Mouse (Mus musculus) frontal cortex, adult (tissue): ENCODE data around the gene Rfc2.
"Not testable (repeated sequence)": the region's sequence is repeated elsewhere in the genome, so short reads cannot be mapped to it uniquely, and the experiment has no call there.

Experiments
- ATAC-seq: cut with Nextera tagmentation; 2 replicates; pipeline ENCODE4 v1.9.2; 2017; ENCODE audit warnings: mild to moderate bottlenecking, moderate library complexity, mixed read lengths; ENCODE audit not compliant: low TSS enrichment

Gene Rfc2

DNA sequence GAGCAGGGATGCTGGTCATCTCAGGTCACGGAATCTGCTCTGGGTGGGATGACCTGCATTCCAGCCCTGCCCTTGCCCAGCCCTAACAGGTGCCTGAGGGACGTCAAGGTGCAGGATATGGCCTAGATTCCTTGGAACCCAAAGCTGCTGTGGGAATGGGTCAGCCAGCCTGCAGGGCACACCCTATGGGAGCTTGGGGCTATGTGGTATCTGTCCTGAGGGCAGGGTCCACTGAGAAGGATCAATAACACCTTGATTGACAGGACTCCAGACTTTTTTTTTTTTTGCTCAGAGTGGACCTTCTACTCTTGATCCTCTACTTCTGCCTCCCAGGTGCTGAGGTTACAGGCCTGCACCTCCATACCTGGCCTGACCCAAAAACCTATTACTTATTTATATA is 66.2 kb downstream of the Rfc2 start:
- no peak for ATAC-seq

- not testable (repeated sequence) for ATAC-seq
These were observed 67.8 kb downstream of the Rfc2 start for GRCm38 (mm10) chr5:134648976-134649375.

DNA sequence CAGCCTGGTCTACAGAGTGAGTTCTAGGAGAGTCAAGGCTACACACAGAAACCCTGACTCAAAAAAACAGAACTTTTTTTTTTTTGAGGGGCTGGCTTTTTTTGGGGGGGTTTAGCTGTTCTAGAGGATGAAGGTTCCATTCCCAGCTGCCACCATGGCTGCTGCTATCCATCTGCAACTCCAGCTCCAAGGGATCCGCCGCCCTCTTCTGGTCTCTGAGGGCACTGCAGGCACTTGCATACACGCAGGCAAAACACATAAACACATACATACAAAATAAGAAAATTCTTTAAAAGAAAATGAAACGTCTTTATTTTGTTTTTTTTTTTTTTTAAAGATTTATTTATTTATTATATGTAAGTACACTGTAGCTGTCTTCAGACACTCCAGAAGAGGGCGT is 69.8 kb downstream of the Rfc2 start:
- ATAC-seq, result no peak
